Mouse (Mus musculus): ENCODE data around the gene Gm13279. TPM values are rescaled to one million over a fixed set of nuclear protein-coding genes. Genes with fewer than 3 reads are reported as not detected.
"Not testable (repeated sequence)": the region's sequence is repeated elsewhere in the genome, so short reads cannot be mapped to it uniquely, and the experiment has no call there.

Gene Gm13279
- polyA plus RNA-seq (2015; fragmentation: Nextera tagmentation; extraction: Ambion mirVana) = not detected in 2 replicates

DNA sequence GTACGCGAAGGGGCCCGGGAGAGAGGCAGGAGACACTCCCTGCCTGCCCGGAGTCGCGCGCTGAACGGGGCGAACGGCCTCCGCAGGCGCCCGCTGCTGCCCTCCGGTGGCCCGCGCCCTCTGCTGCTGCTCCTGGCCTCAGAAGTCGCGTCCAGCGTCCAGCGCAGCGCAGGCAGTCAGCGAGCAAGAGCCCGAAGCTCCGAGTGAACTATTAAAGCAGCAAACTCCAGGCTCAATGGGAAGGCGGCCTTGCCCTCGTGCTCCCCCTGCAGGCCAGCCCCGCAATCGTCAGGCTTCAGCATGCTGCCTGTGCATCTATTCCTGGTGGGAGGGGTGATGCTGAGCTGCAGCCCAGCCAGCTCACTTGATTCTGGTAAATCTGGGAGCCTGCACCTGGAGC is at the start of gene Gm13279:
TSS of gene Gm13279 (plus strand) at position 301 of the 400 bp plus-strand sequence.
- H3K36me3 ChIP-seq (ENCODE audit: insufficient read depth, low read length); H3K9ac ChIP-seq (replicated peaks; ENCODE audit: low read depth); H3K27me3 ChIP-seq (replicated peaks; ENCODE audit: insufficient read depth, low read length); H3K4me1 ChIP-seq (ENCODE audit: insufficient read depth, low read depth, low read length); H3K4me3 ChIP-seq (ENCODE audit: low read depth, low read length); ATAC-seq; H3K9me3 ChIP-seq (ENCODE audit: low read length); H3K27ac ChIP-seq (ENCODE audit: low read length); H3K4me2 ChIP-seq (replicated peaks; ENCODE audit: low read depth, low read length); DNase-seq (ENCODE audit: low spot score): not testable (repeated sequence)
- WGBS = no CpG with 5 or more reads among the region's 28 CpGs

DNA sequence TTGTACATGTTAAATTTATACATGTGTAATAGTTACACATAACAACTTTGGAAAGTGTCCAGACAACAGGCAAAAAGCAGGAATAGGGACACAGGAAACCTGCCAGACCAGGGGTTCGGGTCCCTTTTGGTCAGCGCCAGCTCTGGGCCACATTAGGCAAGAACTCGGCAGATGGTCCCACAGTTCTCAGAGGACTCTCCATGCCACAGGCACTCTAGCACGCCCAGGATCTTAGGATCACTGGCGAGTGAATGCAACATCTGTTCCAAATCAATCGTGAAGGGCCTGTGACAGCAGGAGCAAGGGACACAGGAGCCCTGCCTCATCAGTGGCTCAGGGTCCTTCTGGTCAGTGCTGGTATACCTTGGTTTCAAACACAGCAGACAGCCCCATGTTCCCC is 47.3 kb upstream of the Gm13279 start:
- H3K4me2 ChIP-seq (replicated peaks; ENCODE audit: low read depth, low read length) = no peak overlapping the region
- H3K9me3 ChIP-seq (ENCODE audit: low read length) = no peaks in the 10 kb centered on the region
- no peaks in the 10 kb centered on the region for H3K36me3 ChIP-seq (ENCODE audit: insufficient read depth, low read length)
- H3K4me1 ChIP-seq (ENCODE audit: insufficient read depth, low read depth, low read length) = no peaks in the 10 kb centered on the region
- WGBS = 55% methylated on average over 6 of the region's 6 CpGs
- no peak for DNase-seq (ENCODE audit: low spot score)
- no peaks in the 10 kb centered on the region for H3K27me3 ChIP-seq (replicated peaks; ENCODE audit: insufficient read depth, low read length)
- no peak overlapping the region for H3K27ac ChIP-seq (ENCODE audit: low read length)
- ATAC-seq = no peak
- H3K4me3 ChIP-seq (ENCODE audit: low read depth, low read length) = no peak overlapping the region
- H3K9ac ChIP-seq (replicated peaks; ENCODE audit: low read depth) = no peak overlapping the region
- TF ChIP-seq CTCF (IDR thresholded peaks at IDR 0.05) (no peak), EP300 (IDR thresholded peaks at IDR 0.05) (no peak)

DNA sequence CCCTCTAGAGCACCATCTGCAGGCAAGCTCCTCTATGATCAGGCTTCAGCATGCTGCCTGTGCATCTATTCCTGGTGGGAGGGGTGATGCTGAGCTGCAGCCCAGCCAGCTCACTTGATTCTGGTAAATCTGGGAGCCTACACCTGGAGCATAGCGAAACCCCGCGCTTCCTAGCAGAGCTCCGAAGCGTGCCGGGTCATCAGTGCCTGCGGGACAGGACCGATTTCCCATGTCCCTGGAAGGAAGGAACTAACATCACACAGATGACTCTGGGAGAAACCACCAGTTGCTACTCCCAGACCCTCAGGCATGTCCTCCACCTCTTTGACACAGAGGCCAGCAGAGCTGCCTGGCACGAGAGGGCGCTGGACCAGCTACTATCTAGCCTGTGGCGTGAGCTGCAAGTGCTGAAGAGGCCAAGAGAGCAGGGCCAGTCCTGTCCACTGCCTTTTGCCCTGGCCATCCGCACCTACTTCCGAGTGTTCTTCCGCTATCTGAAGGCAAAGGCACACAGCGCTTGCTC is 42.3 kb upstream of the Gm13279 start, which contains the start of gene Gm13271:
TSS of gene Gm13271 (plus strand) at position 51 of the 523 bp plus-strand sequence.
- ATAC-seq; DNase-seq (ENCODE audit: low spot score); H3K4me1 ChIP-seq (ENCODE audit: insufficient read depth, low read depth, low read length); H3K27ac ChIP-seq (ENCODE audit: low read length); H3K9ac ChIP-seq (replicated peaks; ENCODE audit: low read depth); H3K9me3 ChIP-seq (ENCODE audit: low read length); H3K4me3 ChIP-seq (ENCODE audit: low read depth, low read length); H3K36me3 ChIP-seq (ENCODE audit: insufficient read depth, low read length); H3K27me3 ChIP-seq (replicated peaks; ENCODE audit: insufficient read depth, low read length); H3K4me2 ChIP-seq (replicated peaks; ENCODE audit: low read depth, low read length): not testable (repeated sequence)
- WGBS = 73% methylated on average over 12 of the region's 15 CpGs
- peak; percentile 23; the same call in 1 of the 2 replicates for TF ChIP-seq CTCF (IDR thresholded peaks at IDR 0.05)

DNA sequence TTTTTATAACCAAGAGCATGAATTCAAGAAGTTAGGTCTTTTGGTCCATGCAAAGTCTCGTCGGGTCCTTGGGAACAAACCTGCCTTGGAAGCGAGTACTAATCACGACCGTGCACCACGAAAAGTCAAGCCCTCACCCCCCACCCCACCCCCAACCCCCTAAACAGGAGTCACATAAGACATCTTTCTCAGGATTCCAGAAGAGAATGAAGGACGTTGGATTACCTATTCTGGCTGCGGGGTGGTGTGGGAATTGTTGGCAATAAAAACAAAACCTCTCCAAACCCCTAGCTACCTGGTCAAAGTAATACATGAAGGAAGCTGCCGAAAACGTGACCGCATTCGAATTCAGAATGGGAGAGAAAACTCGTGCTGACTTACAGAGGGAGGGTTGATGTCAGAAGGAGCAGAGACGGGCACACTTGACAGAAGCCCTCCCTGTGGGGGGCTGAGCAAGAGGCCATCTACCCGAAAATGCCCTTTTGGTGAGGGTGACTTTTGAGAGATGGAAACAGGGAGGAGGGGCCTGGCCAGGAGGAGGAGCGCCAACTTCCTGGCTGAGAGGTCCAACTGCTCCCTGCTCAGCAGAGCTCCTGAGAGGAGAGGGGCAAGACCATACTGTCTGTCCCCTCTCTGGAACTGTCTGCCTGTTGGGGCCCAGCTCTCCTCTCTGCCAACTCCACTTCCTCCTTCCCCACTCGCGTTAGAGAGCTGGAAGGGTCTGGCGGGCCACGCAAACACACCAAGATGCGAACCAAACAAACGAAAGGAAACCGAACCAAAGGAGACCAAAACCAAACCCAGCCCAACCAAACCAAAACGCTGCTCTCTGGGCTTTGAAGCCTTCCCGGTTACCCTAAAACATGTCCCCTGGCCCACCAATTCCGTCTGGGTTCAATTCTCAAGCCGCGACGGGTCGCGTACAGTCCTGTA is 40.4 kb upstream of the Gm13279 start:
- peak; percentile 13 for DNase-seq (ENCODE audit: low spot score)
- H3K36me3 ChIP-seq (ENCODE audit: insufficient read depth, low read length); H3K9me3 ChIP-seq (ENCODE audit: low read length); H3K4me1 ChIP-seq (ENCODE audit: insufficient read depth, low read depth, low read length); H3K27me3 ChIP-seq (replicated peaks; ENCODE audit: insufficient read depth, low read length); ATAC-seq: not testable (repeated sequence)
- peak overlapping the region; percentile 86 for H3K27ac ChIP-seq (ENCODE audit: low read length)
- peak overlapping the region; percentile 48 for H3K4me2 ChIP-seq (replicated peaks; ENCODE audit: low read depth, low read length)
- 6% methylated on average over 28 of the region's 31 CpGs for WGBS
- peak overlapping the region; percentile 23 for H3K9ac ChIP-seq (replicated peaks; ENCODE audit: low read depth)
- H3K4me3 ChIP-seq (ENCODE audit: low read depth, low read length) = peak overlapping the region; percentile 40

DNA sequence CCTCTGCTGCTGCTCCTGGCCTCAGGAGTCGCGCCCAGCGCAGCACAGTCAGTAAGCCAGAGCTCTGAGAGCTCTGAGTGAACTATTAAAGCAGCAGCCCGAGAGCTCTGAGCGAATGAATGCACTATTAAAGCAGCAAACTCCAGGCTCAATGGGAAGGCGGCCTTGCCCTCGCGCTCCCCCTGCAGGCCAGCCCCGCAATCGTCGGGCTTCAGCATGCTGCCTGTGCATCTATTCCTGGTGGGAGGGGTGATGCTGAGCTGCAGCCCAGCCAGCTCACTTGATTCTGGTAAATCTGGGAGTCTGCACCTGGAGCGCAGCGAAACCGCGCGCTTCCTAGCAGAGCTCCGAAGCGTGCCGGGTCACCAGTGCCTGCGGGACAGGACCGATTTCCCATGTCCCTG is 39.6 kb upstream of the Gm13279 start:
- TF ChIP-seq CTCF (IDR thresholded peaks at IDR 0.05) = peak; percentile 73

DNA sequence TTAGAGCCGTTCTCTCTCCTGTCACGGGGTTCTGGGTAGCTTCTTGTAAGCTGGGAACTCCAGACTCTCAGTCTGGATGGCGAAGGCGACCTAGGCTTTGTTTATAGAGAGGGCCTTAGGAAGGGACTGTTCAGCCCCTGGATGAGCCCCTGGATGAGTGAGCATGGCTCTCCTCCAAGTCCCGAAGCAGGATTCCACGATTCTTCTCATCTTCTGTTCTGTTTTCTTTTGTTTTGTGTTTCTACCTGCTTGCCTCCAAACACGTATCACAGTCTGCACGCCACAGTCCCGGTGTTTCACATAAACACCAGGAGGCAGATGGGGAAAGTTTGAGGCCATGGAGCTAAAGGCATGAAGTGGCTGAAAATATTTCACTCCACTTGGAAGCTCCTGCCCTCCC is 38.4 kb upstream of the Gm13279 start:
- not testable (repeated sequence) for H3K27me3 ChIP-seq (replicated peaks; ENCODE audit: insufficient read depth, low read length); H3K36me3 ChIP-seq (ENCODE audit: insufficient read depth, low read length); H3K4me2 ChIP-seq (replicated peaks; ENCODE audit: low read depth, low read length); H3K27ac ChIP-seq (ENCODE audit: low read length); DNase-seq (ENCODE audit: low spot score); H3K9ac ChIP-seq (replicated peaks; ENCODE audit: low read depth); H3K4me1 ChIP-seq (ENCODE audit: insufficient read depth, low read depth, low read length); H3K4me3 ChIP-seq (ENCODE audit: low read depth, low read length); H3K9me3 ChIP-seq (ENCODE audit: low read length); ATAC-seq
- 88% methylated on average over 9 of the region's 9 CpGs for WGBS

More for the DNA sequence above, 39.6 kb upstream of the Gm13279 start:
- not testable (repeated sequence) for H3K27me3 ChIP-seq (replicated peaks; ENCODE audit: insufficient read depth, low read length); H3K36me3 ChIP-seq (ENCODE audit: insufficient read depth, low read length); H3K9me3 ChIP-seq (ENCODE audit: low read length); H3K4me1 ChIP-seq (ENCODE audit: insufficient read depth, low read depth, low read length)
- peak overlapping the region; percentile 86 for H3K27ac ChIP-seq (ENCODE audit: low read length)
- WGBS = 1% methylated on average over 17 of the region's 21 CpGs
- H3K4me3 ChIP-seq (ENCODE audit: low read depth, low read length) = peak overlapping the region; percentile 40
- peak; percentile 96 for DNase-seq (ENCODE audit: low spot score)
- H3K9ac ChIP-seq (replicated peaks; ENCODE audit: low read depth) = peak overlapping the region; percentile 23; the same call in 1 of the 2 replicates
- peak; percentile 100 for ATAC-seq
- H3K4me2 ChIP-seq (replicated peaks; ENCODE audit: low read depth, low read length) = peak overlapping the region; percentile 48

DNA sequence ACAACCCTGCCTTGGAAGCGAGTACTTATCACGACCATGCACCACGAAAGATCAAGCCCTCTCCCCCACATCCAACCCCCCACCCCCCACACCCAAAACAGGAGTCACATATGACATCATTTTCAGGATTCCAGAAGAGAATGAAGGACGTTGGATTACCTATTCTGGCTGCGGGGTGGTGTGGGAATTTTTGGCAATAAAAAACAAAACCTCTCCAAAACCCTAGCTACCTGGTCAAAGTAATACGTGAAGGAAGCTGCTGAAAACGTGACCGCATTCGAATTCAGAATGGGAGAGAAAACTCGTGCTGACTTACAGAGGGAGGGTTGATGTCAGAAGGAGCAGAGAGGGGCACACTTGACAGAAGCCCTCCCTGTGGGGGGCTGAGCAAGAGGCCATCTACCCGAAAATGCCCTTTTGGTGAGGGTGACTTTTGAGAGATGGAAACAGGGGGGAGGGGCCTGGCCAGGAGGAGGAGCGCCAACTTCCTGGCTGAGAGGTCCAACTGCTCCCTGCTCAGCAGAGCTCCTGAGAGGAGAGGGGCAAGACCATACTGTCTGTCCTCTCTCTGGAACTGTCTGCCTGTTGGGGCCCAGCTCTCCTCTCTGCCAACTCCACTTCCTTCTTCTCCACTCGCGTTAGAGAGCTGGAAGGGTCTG is 37.5 kb upstream of the Gm13279 start, which contains the start of gene Gm13283:
TSS of gene Gm13283 (plus strand) at position 510 of the 659 bp plus-strand sequence.
- H3K36me3 ChIP-seq (ENCODE audit: insufficient read depth, low read length); DNase-seq (ENCODE audit: low spot score); H3K9ac ChIP-seq (replicated peaks; ENCODE audit: low read depth); ATAC-seq; H3K4me1 ChIP-seq (ENCODE audit: insufficient read depth, low read depth, low read length); H3K27ac ChIP-seq (ENCODE audit: low read length); H3K4me2 ChIP-seq (replicated peaks; ENCODE audit: low read depth, low read length); H3K9me3 ChIP-seq (ENCODE audit: low read length); H3K27me3 ChIP-seq (replicated peaks; ENCODE audit: insufficient read depth, low read length): not testable (repeated sequence)
- peak within 1 kb of the TSS; percentile 25; the same call in 1 of the 2 replicates for H3K4me3 ChIP-seq (ENCODE audit: low read depth, low read length)
- 17% methylated on average over 8 of the region's 14 CpGs for WGBS

Measured in lung, postnatal 0 days (tissue).